Mouse (Mus musculus): Measurements from ENCODE around the gene 2210016F16Rik.

- TF ChIP-seq CTCF (IDR thresholded peaks at IDR 0.05; ENCODE audit: low read depth) (no peak), EP300 (IDR thresholded peaks at IDR 0.05; ENCODE audit: low read depth) (no peak)
These were observed 40.5 kb downstream of the 2210016F16Rik start for GRCm38 (mm10) chr13:58344505-58344904.
